Mouse (Mus musculus) forebrain, embryonic 11.5 days (tissue): ENCODE measurements around the gene Glrb. TPM values are rescaled to one million over a fixed set of nuclear protein-coding genes. Genes with fewer than 3 reads are reported as not detected.

Source experiments
- ATAC-seq: fragments of 200-750 bp; cut with Nextera tagmentation; replicated peaks from 2 replicates; pipeline ENCODE4 v1.8.0; 2017; ENCODE audit warnings: moderate TSS enrichment; ENCODE audit not compliant: low FRiP score
- DNase-seq: peaks from one replicate; pipeline ENCODE4 v3.0.0-alpha.2; 2017; ENCODE audit warnings: low spot score
- H3K27ac ChIP-seq: fragments of 300-500 bp; sonication (generic); 2 replicates; pipeline ENCODE4 v1.5.1; 2014; ENCODE audit warnings: low read depth, low read length
- H3K27me3 ChIP-seq: fragments of 300-500 bp; sonication (generic); 2 replicates; pipeline ENCODE4 v1.6.1; 2014; ENCODE audit warnings: mild to moderate bottlenecking, low read length, mixed read lengths; ENCODE audit not compliant: control insufficient read depth, insufficient read depth
- H3K36me3 ChIP-seq: fragments of 300-500 bp; sonication (generic); 2 replicates; pipeline ENCODE4 v1.6.1; 2014; ENCODE audit warnings: mild to moderate bottlenecking, low read length, moderate library complexity, mixed read lengths; ENCODE audit not compliant: control insufficient read depth, insufficient read depth
- H3K4me1 ChIP-seq: fragments of 300-500 bp; sonication (generic); replicated peaks from 2 replicates; pipeline ENCODE4 v1.6.1; 2014; ENCODE audit warnings: low read length, mixed read lengths; ENCODE audit not compliant: control insufficient read depth, insufficient read depth
- H3K4me2 ChIP-seq: fragments of 300-500 bp; sonication (generic); 2 replicates; pipeline ENCODE4 v1.6.1; 2014; ENCODE audit warnings: low read depth, mild to moderate bottlenecking, low read length, moderate library complexity, mixed read lengths; ENCODE audit not compliant: severe bottlenecking
- H3K4me3 ChIP-seq: fragments of 300-500 bp; sonication (generic); 2 replicates; pipeline ENCODE4 v1.5.1; 2014; ENCODE audit warnings: low read depth, low read length
- H3K9ac ChIP-seq: fragments of 300-500 bp; sonication (generic); 2 replicates; pipeline ENCODE4 v1.6.1; 2014; ENCODE audit warnings: low read length
- H3K9me3 ChIP-seq: fragments of 300-500 bp; sonication (generic); 2 replicates; pipeline ENCODE4 v1.6.1; 2016; ENCODE audit warnings: low read length, mixed read lengths; ENCODE audit not compliant: control insufficient read depth
- WGBS: fragments of 180-500 bp; shearing (Covaris S2); extraction: QIAGEN DNeasy Blood & Tissue Kit; methylation state at CpG from one replicate; pipeline ENCODE4 v1.1.7; 2014; 5-methylcytosine and 5-hydroxymethylcytosine counted together
- polyA plus RNA-seq: library from polyadenylated mRNA; unstranded; fragments of >200 nt; fragmentation: Nextera tagmentation; extraction: Ambion mirVana; gene quantifications from 2 replicates; pipeline ENCODE4 v1.2.1, GENCODE M21; 2014

Gene Glrb
- polyA plus RNA-seq, 1 experiment from 2014 or later = 11.0 TPM

- DNase-seq (no peak), ATAC-seq (no peak)
- no peak overlapping the region for H3K4me3 ChIP-seq
These were observed 116.7 kb downstream of the Glrb start for GRCm38 (mm10) chr3:80796764-80797163.

GRCm38 (mm10) chr3:80795284-80795683 lies 118.2 kb downstream of the Glrb start:
- 89% methylated on average over 2 of the region's 2 CpGs for WGBS
- DNase-seq = no peak
- no peaks in the 10 kb centered on the region for H3K27me3 ChIP-seq
- no peak overlapping the region for H3K4me3 ChIP-seq
- H3K27ac ChIP-seq = no peak overlapping the region
- no peaks in the 10 kb centered on the region for H3K36me3 ChIP-seq
- H3K9me3 ChIP-seq = no peaks in the 10 kb centered on the region
- no peak overlapping the region for H3K4me2 ChIP-seq
- ATAC-seq = no peak
- 0 out of 2 replicates have a peak, but pooled peaks cover 2% of the 10 kb centered on the region for H3K4me1 ChIP-seq
- H3K9ac ChIP-seq = no peak overlapping the region

More at GRCm38 (mm10) chr3:80796764-80797163, 116.7 kb downstream of the Glrb start:
- H3K27ac ChIP-seq = no peak overlapping the region
- no peaks in the 10 kb centered on the region for H3K9me3 ChIP-seq
- H3K9ac ChIP-seq = no peak overlapping the region
- H3K27me3 ChIP-seq = no peaks in the 10 kb centered on the region; the same call in 1 of the 2 replicates
- H3K4me1 ChIP-seq = 0 out of 2 replicates have a peak, but pooled peaks cover 2% of the 10 kb centered on the region
- no peak overlapping the region for H3K4me2 ChIP-seq
- no peaks in the 10 kb centered on the region for H3K36me3 ChIP-seq

Other genes starting within 250 kb of the Glrb start
- gene Gria2, start 110.8 kb downstream of the Glrb start, polyA plus RNA-seq = 14.6 and 14.7 TPM in 2 replicates
- 11.2 and 12.6 TPM in 2 replicates for gene Pdgfc, start 122.8 kb upstream of the Glrb start, polyA plus RNA-seq